ENCODE assay signal across 12 mouse cellular contexts in the genomic region with DNA sequence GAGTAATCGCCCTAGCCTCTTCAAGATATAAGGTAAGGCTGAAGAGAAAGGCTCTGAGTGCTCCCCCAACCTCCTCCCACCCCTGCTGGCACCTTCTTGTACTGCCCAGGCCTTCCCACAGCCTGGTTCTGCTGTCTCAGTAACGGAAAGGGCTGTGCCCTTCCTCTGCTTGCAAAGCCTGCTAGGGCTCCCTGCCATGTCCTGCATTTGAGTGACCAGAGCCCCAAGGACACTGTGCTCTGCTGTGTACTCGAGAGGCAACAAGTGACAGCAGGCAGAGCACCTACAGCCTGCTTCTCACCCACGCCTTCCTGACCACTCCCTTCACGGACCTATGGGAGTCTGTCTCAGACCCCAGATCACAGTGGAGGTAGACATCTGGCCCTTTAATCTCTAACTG. TPM values are rescaled to one million over a fixed set of nuclear protein-coding genes. Genes with fewer than 3 reads are reported as not detected.
A peak's percentile ranks its signal among the peaks of the same experiment; 100 is the strongest.
DNase-seq lines count a peak whose midpoint lies in the region; ATAC-seq lines count a peak whose summit lies in the region.
"Had no signal": no experiment of that assay in that cellular context is flagged by ENCODE, and none has a peak within 500 bp of the region (broad histone marks: within the 10 kb centered on the region; RNA-seq: fewer than 3 reads in every experiment).

No protein-coding gene starts in this region.

- peaks cover 37% of the 10 kb centered on the region for H3K27me3 ChIP-seq in hindbrain, embryonic 10.5 days (ENCODE audit: insufficient read depth, poor library complexity, severe bottlenecking)
- peaks cover 12% of the 10 kb centered on the region; the same call in 1 of the 2 replicates for H3K27me3 ChIP-seq in hindbrain, embryonic 12.5 days
- no peaks in the 10 kb centered on the region for H3K27me3 ChIP-seq in heart, embryonic 15.5 days
- H3K27me3 ChIP-seq: neural tube, embryonic 13.5 days had no signal

- H3K9me3 ChIP-seq in hindbrain, embryonic 10.5 days = no peaks in the 10 kb centered on the region
- no peaks in the 10 kb centered on the region for H3K9me3 ChIP-seq in hindbrain, embryonic 12.5 days (replicated peaks)
- H3K9me3 ChIP-seq in heart, embryonic 15.5 days (replicated peaks) = no peaks in the 10 kb centered on the region
- H3K9me3 ChIP-seq: neural tube, embryonic 13.5 days had no signal

- no peaks in the 10 kb centered on the region for H3K36me3 ChIP-seq in hindbrain, embryonic 10.5 days
- no peaks in the 10 kb centered on the region for H3K36me3 ChIP-seq in hindbrain, embryonic 12.5 days
- H3K36me3 ChIP-seq in heart, embryonic 15.5 days = no peaks in the 10 kb centered on the region
- H3K36me3 ChIP-seq: neural tube, embryonic 13.5 days had no signal

- no peak for DNase-seq in hindbrain, embryonic 10.5 days (ENCODE audit: low spot score)
- peak; percentile 34 for DNase-seq in retina, embryonic 14.5 days (ENCODE audit: low spot score)
- no peak for DNase-seq in retina, postnatal 1 day
- DNase-seq in thymus, postnatal 36 days = no peak
- no peak for DNase-seq in spleen, postnatal 36 days (ENCODE audit: low spot score in 2 of 2)
- DNase-seq: layer of hippocampus, adult 9-11 months; lung, embryonic 14.5 days had no signal

- no peak overlapping the region for H3K4me3 ChIP-seq in hindbrain, embryonic 10.5 days
- no peak overlapping the region for H3K4me3 ChIP-seq in hindbrain, embryonic 12.5 days
- no peak overlapping the region for H3K4me3 ChIP-seq in heart, embryonic 15.5 days
- H3K4me3 ChIP-seq: neural tube, embryonic 13.5 days had no signal

- WGBS in hindbrain, embryonic 10.5 days = 57% methylated on average over 5 of the region's 5 CpGs
- WGBS in hindbrain, embryonic 12.5 days = 72% methylated on average over 5 of the region's 5 CpGs
- WGBS in heart, embryonic 15.5 days = 50% methylated on average over 5 of the region's 5 CpGs

- H3K4me2 ChIP-seq in hindbrain, embryonic 12.5 days (replicated peaks) = no peak overlapping the region
- H3K4me2 ChIP-seq in heart, embryonic 15.5 days = no peak overlapping the region
- H3K4me2 ChIP-seq: lung, embryonic 14.5 days; neural tube, embryonic 13.5 days had no signal

- peaks cover 89% of the 10 kb centered on the region for H3K4me1 ChIP-seq in hindbrain, embryonic 10.5 days (replicated peaks)
- peaks cover 71% of the 10 kb centered on the region for H3K4me1 ChIP-seq in hindbrain, embryonic 12.5 days
- peaks cover 60% of the 10 kb centered on the region for H3K4me1 ChIP-seq in heart, embryonic 15.5 days (replicated peaks)

- no peak for ATAC-seq in hindbrain, embryonic 12.5 days (ENCODE audit: low FRiP score)
- ATAC-seq in heart, embryonic 15.5 days (replicated peaks; ENCODE audit: insufficient number of reproducible peaks, insufficient read depth, low FRiP score, low read depth) = no peak
- ATAC-seq in megakaryocyte progenitor cell, adult 5-6 weeks (replicated peaks; ENCODE audit: poor library complexity) = no peak

- H3K9ac ChIP-seq in hindbrain, embryonic 12.5 days = no peak overlapping the region
- H3K9ac ChIP-seq in heart, embryonic 15.5 days = no peak overlapping the region
- H3K9ac ChIP-seq: lung, embryonic 14.5 days; neural tube, embryonic 13.5 days had no signal

- peak overlapping the region; percentile 62 for H3K27ac ChIP-seq in hindbrain, embryonic 10.5 days
- H3K27ac ChIP-seq in hindbrain, embryonic 12.5 days = no peak overlapping the region
- peak overlapping the region; percentile 73 for H3K27ac ChIP-seq in heart, embryonic 15.5 days

RNA-seq across cellular contexts. Expression of gene Atp1a2, which starts 2.4 kb away (rescaled TPM):
- 2.1 and 2.3 TPM in 2 replicates for polyA plus RNA-seq in hindbrain, embryonic 10.5 days (2016; fragmentation: Nextera tagmentation; extraction: Ambion mirVana)
- polyA plus RNA-seq in hindbrain, embryonic 12.5 days (2016; fragmentation: Nextera tagmentation; extraction: Ambion mirVana) = 13.7 and 16.1 TPM in 2 replicates
- polyA plus RNA-seq in heart, embryonic 15.5 days (2015; fragmentation: Nextera tagmentation; extraction: Ambion mirVana) = 17.4 and 17.9 TPM in 2 replicates
- not detected in 2 replicates for total RNA-seq in megakaryocyte progenitor cell, adult 5-6 weeks (2015)
- total RNA-seq in megakaryocyte progenitor cell, adult 5-6 weeks (2017) = not detected in 2 replicates

RNA-seq across cellular contexts. Expression of gene Kcnj9, which starts 28.9 kb away (rescaled TPM):
- polyA plus RNA-seq in hindbrain, embryonic 10.5 days (2016; fragmentation: Nextera tagmentation; extraction: Ambion mirVana) = 0.11 and 0.71 TPM in 2 replicates
- 1.2 and 2.0 TPM in 2 replicates for polyA plus RNA-seq in hindbrain, embryonic 12.5 days (2016; fragmentation: Nextera tagmentation; extraction: Ambion mirVana)
- not detected in 2 replicates for polyA plus RNA-seq in heart, embryonic 15.5 days (2015; fragmentation: Nextera tagmentation; extraction: Ambion mirVana)
- total RNA-seq in megakaryocyte progenitor cell, adult 5-6 weeks (2015) = not detected in 2 replicates
- not detected in 2 replicates for total RNA-seq in megakaryocyte progenitor cell, adult 5-6 weeks (2017)

RNA-seq across cellular contexts. Expression of gene Igsf8, which starts 38.8 kb away (rescaled TPM):
- polyA plus RNA-seq in hindbrain, embryonic 10.5 days (2016; fragmentation: Nextera tagmentation; extraction: Ambion mirVana) = 63.5 and 142 TPM in 2 replicates
- 147 and 159 TPM in 2 replicates for polyA plus RNA-seq in hindbrain, embryonic 12.5 days (2016; fragmentation: Nextera tagmentation; extraction: Ambion mirVana)
- 20.6 and 35.4 TPM in 2 replicates for polyA plus RNA-seq in heart, embryonic 15.5 days (2015; fragmentation: Nextera tagmentation; extraction: Ambion mirVana)
- total RNA-seq in megakaryocyte progenitor cell, adult 5-6 weeks (2015) = 28.8 and 29.7 TPM in 2 replicates
- 25.5 and 30.6 TPM in 2 replicates for total RNA-seq in megakaryocyte progenitor cell, adult 5-6 weeks (2017)

RNA-seq across cellular contexts. Expression of gene Kcnj10, which starts 40.8 kb away (rescaled TPM):
- 0.31 and 0.77 TPM in 2 replicates for polyA plus RNA-seq in hindbrain, embryonic 10.5 days (2016; fragmentation: Nextera tagmentation; extraction: Ambion mirVana)
- 0.53 and 0.83 TPM in 2 replicates for polyA plus RNA-seq in hindbrain, embryonic 12.5 days (2016; fragmentation: Nextera tagmentation; extraction: Ambion mirVana)
- polyA plus RNA-seq in heart, embryonic 15.5 days (2015; fragmentation: Nextera tagmentation; extraction: Ambion mirVana) = 0.03 and 0.06 TPM in 2 replicates
- total RNA-seq in megakaryocyte progenitor cell, adult 5-6 weeks (2015) = 0.20 and 0.24 TPM in 2 replicates
- 0.04 and 0.14 TPM in 2 replicates for total RNA-seq in megakaryocyte progenitor cell, adult 5-6 weeks (2017)

RNA-seq across cellular contexts. Expression of gene Atp1a4, which starts 42.0 kb away (rescaled TPM):
- polyA plus RNA-seq in hindbrain, embryonic 10.5 days (2016; fragmentation: Nextera tagmentation; extraction: Ambion mirVana) = not detected in 2 replicates
- not detected in 2 replicates for polyA plus RNA-seq in hindbrain, embryonic 12.5 days (2016; fragmentation: Nextera tagmentation; extraction: Ambion mirVana)
- polyA plus RNA-seq in heart, embryonic 15.5 days (2015; fragmentation: Nextera tagmentation; extraction: Ambion mirVana) = 0.10 and 0.28 TPM in 2 replicates
- total RNA-seq in megakaryocyte progenitor cell, adult 5-6 weeks (2015) = not detected in 2 replicates
- not detected in 2 replicates for total RNA-seq in megakaryocyte progenitor cell, adult 5-6 weeks (2017)
- total RNA-seq: CH12.LX had no signal
- polyA plus RNA-seq: lung, embryonic 14.5 days; neural tube, embryonic 13.5 days had no signal
